Mouse (Mus musculus) cerebellum, postnatal 10 days (tissue): ENCODE results near the gene Cxxc4.

Source experiments
- DNase-seq, 2 experiments: peaks; one replicate each; pipeline ENCODE4 v3.0.0; 2021; ENCODE audit warnings: mixed read lengths in 2 of 2

The Cxxc4 gene

GRCm38 (mm10) chr3:134254221-134254620 is 17.9 kb downstream of the Cxxc4 start:
- DNase-seq = no peak

GRCm38 (mm10) chr3:134258715-134259114 is 22.4 kb downstream of the Cxxc4 start:
- DNase-seq = no peak

- no peak for DNase-seq
These were observed 23.0 kb downstream of the Cxxc4 start for GRCm38 (mm10) chr3:134259300-134259699.

- DNase-seq = no peak
These were observed 43.4 kb downstream of the Cxxc4 start for GRCm38 (mm10) chr3:134279655-134280054.

GRCm38 (mm10) chr3:134281527-134282370 is 45.5 kb downstream of the Cxxc4 start:
- no peak for DNase-seq

GRCm38 (mm10) chr3:134295217-134295616 is 58.9 kb downstream of the Cxxc4 start:
- no peak for DNase-seq

GRCm38 (mm10) chr3:134302681-134303491 is 66.6 kb downstream of the Cxxc4 start:
- DNase-seq = peak; percentile 57

GRCm38 (mm10) chr3:134303492-134303808 is 67.2 kb downstream of the Cxxc4 start:
- no peak for DNase-seq

- DNase-seq = no peak
These were observed 70.2 kb downstream of the Cxxc4 start for GRCm38 (mm10) chr3:134306507-134306906.

GRCm38 (mm10) chr3:134307801-134308200 is 71.5 kb downstream of the Cxxc4 start:
- no peak for DNase-seq
